Mouse (Mus musculus) monocyte, adult 2 months (primary cell): ENCODE measurements around the gene Ahctf1.

Experiments used
- DNase-seq, 2 experiments: peaks; one replicate each; pipeline ENCODE4 v3.0.0; 2022; ENCODE audit warnings: low spot score in 2 of 2, low read depth in 1 of 2

Ahctf1 gene

GRCm38 (mm10) chr1:179804140-179804881 is 831 bp upstream of the Ahctf1 start:
- DNase-seq: no peak

GRCm38 (mm10) chr1:179802610-179803512 is 619 bp downstream of the Ahctf1 start, which contains the start of gene Gm10518:
Gene Gm10518 (plus strand): TSS chr1:179803376.
- DNase-seq: peak in 1 of 2 experiments; percentile 22

GRCm38 (mm10) chr1:179798794-179799193 is 4.7 kb downstream of the Ahctf1 start:
- no peak for DNase-seq

- no peak for DNase-seq
Observed at GRCm38 (mm10) chr1:179787281-179787680, 16.2 kb downstream of the Ahctf1 start.

- DNase-seq: no peak
Observed at GRCm38 (mm10) chr1:179785502-179785901, 18.0 kb downstream of the Ahctf1 start.

- no peak for DNase-seq
Observed at GRCm38 (mm10) chr1:179784098-179784497, 19.4 kb downstream of the Ahctf1 start.

- DNase-seq: no peak
Observed at GRCm38 (mm10) chr1:179776831-179777230, 26.6 kb downstream of the Ahctf1 start.

- DNase-seq: no peak
Observed at GRCm38 (mm10) chr1:179760553-179760952, 42.9 kb downstream of the Ahctf1 start.

GRCm38 (mm10) chr1:179760086-179760485 is 43.4 kb downstream of the Ahctf1 start:
- DNase-seq: no peak

GRCm38 (mm10) chr1:179756477-179756876 is 47.0 kb downstream of the Ahctf1 start:
- no peak for DNase-seq

- no peak for DNase-seq
Observed at GRCm38 (mm10) chr1:179753006-179753405, 50.5 kb downstream of the Ahctf1 start.

GRCm38 (mm10) chr1:179752276-179752675 is 51.2 kb downstream of the Ahctf1 start:
- DNase-seq: no peak

GRCm38 (mm10) chr1:179745171-179745570 is 58.3 kb downstream of the Ahctf1 start, which contains the start of gene Kif28:
Gene Kif28 (minus strand): TSS chr1:179745271.
- no peak for DNase-seq

- DNase-seq: no peak
Observed at GRCm38 (mm10) chr1:179743593-179744193, 59.8 kb downstream of the Ahctf1 start.

- no peak for DNase-seq
Observed at GRCm38 (mm10) chr1:179736483-179736882, 67.0 kb downstream of the Ahctf1 start.

- DNase-seq: peak in 1 of 2 experiments; percentile 29
Observed at GRCm38 (mm10) chr1:179734500-179735474, 68.7 kb downstream of the Ahctf1 start.

GRCm38 (mm10) chr1:179731391-179731790 is 72.1 kb downstream of the Ahctf1 start:
- DNase-seq: no peak

- no peak for DNase-seq
Observed at GRCm38 (mm10) chr1:179728661-179729060, 74.8 kb downstream of the Ahctf1 start.

GRCm38 (mm10) chr1:179722811-179723469 is 80.5 kb downstream of the Ahctf1 start:
- no peak for DNase-seq

GRCm38 (mm10) chr1:179715786-179716185 is 87.7 kb downstream of the Ahctf1 start:
- DNase-seq: no peak
